Mouse (Mus musculus) ES-Bruce4 (cell line): ENCODE data around the gene Rit1. TPM values are rescaled to one million over a fixed set of nuclear protein-coding genes. Genes with fewer than 3 reads are reported as not detected.
"Not testable (repeated sequence)": the region's sequence is repeated elsewhere in the genome, so short reads cannot be mapped to it uniquely, and the experiment has no call there.

Experiments used
- H3K27ac ChIP-seq: 2 replicates; pipeline ENCODE4 v1.5.1; 2012; ENCODE audit warnings: low read length, inconsistent platforms; ENCODE audit not compliant: insufficient read depth
- H3K27me3 ChIP-seq: 2 replicates; pipeline ENCODE4 v1.6.1; 2012; ENCODE audit warnings: mild to moderate bottlenecking, low read length, inconsistent platforms; ENCODE audit not compliant: control insufficient read depth, poor library complexity, insufficient read depth, severe bottlenecking
- H3K36me3 ChIP-seq: 2 replicates; pipeline ENCODE4 v1.6.1; 2012; ENCODE audit warnings: inconsistent platforms, mild to moderate bottlenecking, low read length, moderate library complexity; ENCODE audit not compliant: control insufficient read depth, poor library complexity, insufficient read depth, severe bottlenecking
- H3K4me1 ChIP-seq: one replicate; pipeline ENCODE4 v1.8.1; 2011; ENCODE audit warnings: low read length; ENCODE audit not compliant: control insufficient read depth, insufficient read depth
- H3K4me3 ChIP-seq: 2 replicates; pipeline ENCODE4 v1.5.1; 2011; ENCODE audit warnings: low read depth, mild to moderate bottlenecking, low read length
- H3K9ac ChIP-seq: 2 replicates; pipeline ENCODE4 v1.6.1; 2012; ENCODE audit warnings: low read depth, mild to moderate bottlenecking, inconsistent platforms; ENCODE audit not compliant: poor library complexity, severe bottlenecking
- H3K9me3 ChIP-seq: replicated peaks from 2 replicates; pipeline ENCODE4 v1.6.1; 2012; ENCODE audit warnings: mild to moderate bottlenecking, low read length, inconsistent platforms; ENCODE audit not compliant: control insufficient read depth, poor library complexity, insufficient read depth, severe bottlenecking
- CTCF ChIP-seq: IDR thresholded peaks from one replicate; pipeline ENCODE4 v1.8.1; 2011; ENCODE audit warnings: low read depth, low read length
- EP300 ChIP-seq: IDR thresholded peaks from 2 replicates; pipeline ENCODE4 v1.6.1; 2011; ENCODE audit warnings: low read depth, low read length; ENCODE audit not compliant: insufficient read depth
- POLR2A ChIP-seq: IDR thresholded peaks from one replicate; pipeline ENCODE4 v1.8.1; 2011; ENCODE audit warnings: low read length; ENCODE audit not compliant: insufficient read depth
- polyA plus RNA-seq: library from polyadenylated mRNA; stranded (reverse); fragments of >200 nt; gene quantifications from 2 replicates; pipeline ENCODE4 v1.2.4, GENCODE M21; 2011; ENCODE audit warnings: low read depth; ENCODE audit not compliant: missing spikeins, insufficient read depth, insufficient read length

Rit1 gene
- polyA plus RNA-seq, 1 experiment, result 10.4 TPM

GRCm38 (mm10) chr3:88700247-88700646 lies 16.4 kb upstream of the Rit1 start:
- H3K4me3 ChIP-seq, result no peak overlapping the region
- H3K27me3 ChIP-seq, result no peaks in the 10 kb centered on the region
- no peak overlapping the region for H3K27ac ChIP-seq
- H3K4me1 ChIP-seq, result no peaks in the 10 kb centered on the region
- TF ChIP-seq POLR2A (no peak), EP300 (no peak), CTCF (no peak)
- no peaks in the 10 kb centered on the region for H3K9me3 ChIP-seq
- H3K36me3 ChIP-seq, result peaks cover 94% of the 10 kb centered on the region
- H3K9ac ChIP-seq, result no peak overlapping the region

GRCm38 (mm10) chr3:88701222-88701621 lies 15.4 kb upstream of the Rit1 start:
- H3K4me1 ChIP-seq, result no peaks in the 10 kb centered on the region
- no peak overlapping the region for H3K9ac ChIP-seq
- H3K27ac ChIP-seq, result no peak overlapping the region
- peaks cover 85% of the 10 kb centered on the region for H3K36me3 ChIP-seq
- TF ChIP-seq POLR2A (no peak), CTCF (no peak), EP300 (no peak)
- H3K4me3 ChIP-seq, result no peak overlapping the region
- no peaks in the 10 kb centered on the region for H3K9me3 ChIP-seq
- H3K27me3 ChIP-seq, result no peaks in the 10 kb centered on the region

- TF ChIP-seq POLR2A, result no peak
- no peak for TF ChIP-seq CTCF
- no peak for TF ChIP-seq EP300
- Histone ChIP-seq H3K9me3 (no peaks in the 10 kb centered on the region), H3K27ac (no peak overlapping the region), H3K27me3 (no peaks in the 10 kb centered on the region), H3K9ac (no peak overlapping the region), H3K4me3 (no peak overlapping the region), H3K4me1 (no peaks in the 10 kb centered on the region), H3K36me3 (peaks cover 50% of the 10 kb centered on the region)
Measured at GRCm38 (mm10) chr3:88713709-88714108, 2.9 kb upstream of the Rit1 start.

GRCm38 (mm10) chr3:88714725-88715124 lies 1.9 kb upstream of the Rit1 start:
- Histone ChIP-seq H3K27ac (no peak overlapping the region; the same call in 1 of the 2 replicates), H3K4me3 (no peak overlapping the region), H3K9me3 (no peaks in the 10 kb centered on the region), H3K9ac (no peak overlapping the region), H3K36me3 (peaks cover 41% of the 10 kb centered on the region), H3K4me1 (no peaks in the 10 kb centered on the region), H3K27me3 (no peaks in the 10 kb centered on the region)
- no peak for TF ChIP-seq CTCF
- no peak for TF ChIP-seq POLR2A
- no peak for TF ChIP-seq EP300

- not testable (repeated sequence) for H3K9ac ChIP-seq, H3K27me3 ChIP-seq, H3K4me3 ChIP-seq, H3K4me1 ChIP-seq, H3K27ac ChIP-seq, H3K9me3 ChIP-seq
- H3K36me3 ChIP-seq, result peaks cover 33% of the 10 kb centered on the region
Measured at GRCm38 (mm10) chr3:88715716-88716115, 922 bp upstream of the Rit1 start.

- Histone ChIP-seq H3K9ac (peak overlapping the region; percentile 56), H3K36me3 (peaks cover 18% of the 10 kb centered on the region), H3K27ac (no peak overlapping the region), H3K27me3 (no peaks in the 10 kb centered on the region), H3K9me3 (no peaks in the 10 kb centered on the region), H3K4me3 (peak overlapping the region; percentile 94), H3K4me1 (no peaks in the 10 kb centered on the region)
- TF ChIP-seq CTCF (no peak), POLR2A (no peak), EP300 (no peak)
Measured at GRCm38 (mm10) chr3:88717198-88717798, 660 bp downstream of the Rit1 start.
